8 mouse cellular contexts compared by ENCODE assay signal in genomic region chr19:9135512-9136331, GRCm38 (mm10). TPM values are rescaled to one million over a fixed set of nuclear protein-coding genes. Genes with fewer than 3 reads are reported as not detected.
A peak's percentile ranks its signal among the peaks of the same experiment; 100 is the strongest.
DNase-seq lines count a peak whose midpoint lies in the region; ATAC-seq and TF ChIP-seq lines count a peak whose summit lies in the region.

TSS of gene Asrgl1 (minus strand) at chr19:9135636.

- H3K4me3 ChIP-seq in CH12.LX (replicated peaks in 1 of 3; ENCODE audit: low read depth in 2 of 3, low read length in 2 of 3, poor library complexity in 1 of 3) = peak within 1 kb of the TSS; percentile 82 to 99 (median 90)
- H3K4me3 ChIP-seq in forebrain, embryonic 10.5 days = peak within 1 kb of the TSS; percentile 80
- H3K4me3 ChIP-seq in heart, embryonic 15.5 days = peak within 1 kb of the TSS; percentile 89
- H3K4me3 ChIP-seq in liver, embryonic 13.5 days (replicated peaks) = peak within 1 kb of the TSS; percentile 80
- peak within 1 kb of the TSS; percentile 62 for H3K4me3 ChIP-seq in stomach, embryonic 14.5 days (ENCODE audit: low read depth, low read length)

- peak in 1 of 2 experiments; percentile 51; a peak in 2 of 4 replicates for TF ChIP-seq CTCF in CH12.LX (conservative IDR thresholded peaks at IDR 0.05 in 1 of 2, IDR thresholded peaks at IDR 0.05 in 1 of 2; ENCODE audit: low read depth in 2 of 2, low read length in 2 of 2)

- 12% methylated on average over 31 of the region's 31 CpGs for WGBS in forebrain, embryonic 10.5 days
- WGBS in heart, embryonic 15.5 days = 11% methylated on average over 31 of the region's 31 CpGs
- 11% methylated on average over 31 of the region's 31 CpGs for WGBS in liver, embryonic 13.5 days (ENCODE audit: insufficient replicate concordance)
- 11% methylated on average over 31 of the region's 31 CpGs for WGBS in stomach, embryonic 14.5 days

- peak; percentile 96 for ATAC-seq in heart, embryonic 15.5 days (replicated peaks; ENCODE audit: insufficient number of reproducible peaks, insufficient read depth, low FRiP score, low read depth)
- peak; percentile 93 for ATAC-seq in liver, embryonic 13.5 days (ENCODE audit: low read depth)
- peak; percentile 96 for ATAC-seq in stomach, embryonic 14.5 days (ENCODE audit: insufficient number of reproducible peaks, insufficient read depth, low FRiP score, low read depth)

- peaks cover 8 to 43% of the 10 kb centered on the region in 2 experiments for H3K4me1 ChIP-seq in CH12.LX (ENCODE audit: control insufficient read depth in 1 of 2, insufficient read depth in 2 of 2)
- H3K4me1 ChIP-seq in forebrain, embryonic 10.5 days = peaks cover 25% of the 10 kb centered on the region
- peaks cover 20% of the 10 kb centered on the region for H3K4me1 ChIP-seq in heart, embryonic 15.5 days (replicated peaks)
- peaks cover 27% of the 10 kb centered on the region for H3K4me1 ChIP-seq in liver, embryonic 13.5 days (replicated peaks)
- 0 out of 2 replicates have a peak, but pooled peaks cover 2% of the 10 kb centered on the region for H3K4me1 ChIP-seq in stomach, embryonic 14.5 days (ENCODE audit: control insufficient read depth, insufficient read depth, low read length)

- H3K9me3 ChIP-seq in CH12.LX (replicated peaks; ENCODE audit: low read length) = no peaks in the 10 kb centered on the region
- H3K9me3 ChIP-seq in forebrain, embryonic 10.5 days = no peaks in the 10 kb centered on the region
- H3K9me3 ChIP-seq in heart, embryonic 15.5 days (replicated peaks) = no peaks in the 10 kb centered on the region
- no peaks in the 10 kb centered on the region for H3K9me3 ChIP-seq in liver, embryonic 13.5 days (replicated peaks)
- H3K9me3 ChIP-seq in stomach, embryonic 14.5 days (ENCODE audit: control insufficient read depth, low read depth, low read length) = no peaks in the 10 kb centered on the region

- peak within 1 kb of the TSS; percentile 100 for H3K4me2 ChIP-seq in CH12.LX (ENCODE audit: insufficient read depth, low read depth, poor library complexity, severe bottlenecking)
- peak within 1 kb of the TSS; percentile 98 for H3K4me2 ChIP-seq in heart, embryonic 15.5 days
- peak within 1 kb of the TSS; percentile 96 for H3K4me2 ChIP-seq in liver, embryonic 13.5 days
- H3K4me2 ChIP-seq in stomach, embryonic 14.5 days (replicated peaks; ENCODE audit: low read depth, low read length) = peak within 1 kb of the TSS; percentile 94

- no peaks in the 10 kb centered on the region for H3K27me3 ChIP-seq in CH12.LX (replicated peaks)
- no peaks in the 10 kb centered on the region for H3K27me3 ChIP-seq in forebrain, embryonic 10.5 days (ENCODE audit: poor library complexity, severe bottlenecking)
- H3K27me3 ChIP-seq in heart, embryonic 15.5 days = no peaks in the 10 kb centered on the region
- no peaks in the 10 kb centered on the region for H3K27me3 ChIP-seq in liver, embryonic 13.5 days
- H3K27me3 ChIP-seq in stomach, embryonic 14.5 days (ENCODE audit: control insufficient read depth, insufficient read depth, low read length) = no peaks in the 10 kb centered on the region

- TF ChIP-seq RAD21 in CH12.LX (IDR thresholded peaks at IDR 0.05; ENCODE audit: low read depth, low read length) = peak; percentile 31

- TF ChIP-seq EP300 in CH12.LX (IDR thresholded peaks at IDR 0.05; ENCODE audit: low read length) = no peak

- peak; percentile 90 for DNase-seq in CH12.LX (ENCODE audit: extremely low read depth)
- DNase-seq in c-Kit-positive CD71-negative TER-119-negative erythroid progenitor cells, embryonic 14.5 days (ENCODE audit: low read depth) = peak; percentile 84
- peak; percentile 87 for DNase-seq in forebrain, embryonic 10.5 days (ENCODE audit: extremely low spot score, low spot score)
- DNase-seq in kidney, postnatal 14 days = peak; percentile 93
- DNase-seq in liver, embryonic 13.5 days = peak; percentile 80
- DNase-seq in natural killer cell, adult 2 months (ENCODE audit: low spot score in 2 of 2) = peak; percentile 81 to 90

- in situ Hi-C loops in CH12.LX (cut with MboI; ENCODE audit: low pct_ligation_motif_present, low pct_unique_long_range_greater_than_20kb, low sequenced_read_pairs) = no loop called here

- dilution Hi-C loops in CH12.LX (cut with MboI; ENCODE audit: extremely low pct_ligation_motif_present, extremely low pct_unique_long_range_greater_than_20kb, low sequenced_read_pairs) = no loop called here

- peaks cover 7 to 20% of the 10 kb centered on the region in 2 experiments for H3K36me3 ChIP-seq in CH12.LX (replicated peaks in 1 of 2; ENCODE audit: control insufficient read depth in 1 of 2, insufficient read depth in 1 of 2, low read length in 1 of 2)
- H3K36me3 ChIP-seq in forebrain, embryonic 10.5 days (replicated peaks) = peaks cover 5% of the 10 kb centered on the region
- no peaks in the 10 kb centered on the region; the same call in 1 of the 2 replicates for H3K36me3 ChIP-seq in heart, embryonic 15.5 days
- H3K36me3 ChIP-seq in liver, embryonic 13.5 days = 0 out of 2 replicates have a peak, but pooled peaks cover 6% of the 10 kb centered on the region
- H3K36me3 ChIP-seq in stomach, embryonic 14.5 days (ENCODE audit: control insufficient read depth, insufficient read depth, low read length) = no peaks in the 10 kb centered on the region

- TF ChIP-seq POLR2A in CH12.LX (IDR thresholded peaks at IDR 0.05; ENCODE audit: low read depth, low read length) = peak; percentile 96

- H3K79me2 ChIP-seq in CH12.LX (replicated peaks; ENCODE audit: control insufficient read depth, extremely low read depth, insufficient read depth, poor library complexity, severe bottlenecking) = peaks cover 10% of the 10 kb centered on the region

- H3K27ac ChIP-seq in CH12.LX (ENCODE audit: insufficient read depth, low read depth) = 0 out of 2 replicates have a peak within 1 kb of the TSS, but pooled peaks have one; percentile 13
- H3K27ac ChIP-seq in forebrain, embryonic 10.5 days = peak within 1 kb of the TSS; percentile 88
- H3K27ac ChIP-seq in heart, embryonic 15.5 days = peak within 1 kb of the TSS; percentile 61; the same call in 1 of the 2 replicates
- H3K27ac ChIP-seq in liver, embryonic 13.5 days = peak within 1 kb of the TSS; percentile 50; the same call in 1 of the 2 replicates
- no peak within 1 kb of the TSS for H3K27ac ChIP-seq in stomach, embryonic 14.5 days (ENCODE audit: low read length)

- H3K9ac ChIP-seq in CH12.LX (ENCODE audit: insufficient read depth, low read depth) = peak within 1 kb of the TSS; percentile 87
- H3K9ac ChIP-seq in heart, embryonic 15.5 days = peak within 1 kb of the TSS; percentile 86
- peak within 1 kb of the TSS; percentile 85 for H3K9ac ChIP-seq in liver, embryonic 13.5 days
- peak within 1 kb of the TSS; percentile 47 for H3K9ac ChIP-seq in stomach, embryonic 14.5 days (replicated peaks; ENCODE audit: low read depth, low read length)

TF ChIP-seq in CH12.LX, 34 proteins besides CTCF, POLR2A, EP300 and RAD21 (continues in another document):
- no peak for TF ChIP-seq PAX5 (IDR thresholded peaks at IDR 0.05; ENCODE audit: low read length)
- TF ChIP-seq SIN3A (IDR thresholded peaks at IDR 0.05; ENCODE audit: low read length) = peak; percentile 89; the same call in 1 of the 2 replicates
- peak; percentile 68; the same call in 1 of the 2 replicates for TF ChIP-seq MYC (IDR thresholded peaks at IDR 0.05; ENCODE audit: low read depth, low read length)
- TF ChIP-seq BHLHE40 (IDR thresholded peaks at IDR 0.05; ENCODE audit: low read depth, low read length) = peak; percentile 23; the same call in 1 of the 2 replicates
- TF ChIP-seq MXI1 (IDR thresholded peaks at IDR 0.05; ENCODE audit: low read depth, low read length) = peak; percentile 100
- TF ChIP-seq TCF12 (IDR thresholded peaks at IDR 0.05; ENCODE audit: low read depth, low read length) = peak; percentile 89
- no peak for TF ChIP-seq ZC3H11A (IDR thresholded peaks at IDR 0.05; ENCODE audit: low read depth, low read length)
- no peak for TF ChIP-seq SMC3 (IDR thresholded peaks at IDR 0.05; ENCODE audit: low read depth, low read length)
- TF ChIP-seq USF2 (conservative IDR thresholded peaks at IDR 0.05; ENCODE audit: low read depth, low read length) = no peak
- peak; percentile 99 for TF ChIP-seq MAZ (IDR thresholded peaks at IDR 0.05; ENCODE audit: low read depth, low read length)
- TF ChIP-seq JUN (IDR thresholded peaks at IDR 0.05; ENCODE audit: insufficient read depth, low read depth, low read length) = no peak
- TF ChIP-seq UBTF (IDR thresholded peaks at IDR 0.05; ENCODE audit: low read depth, low read length) = no peak; the same call in 1 of the 2 replicates
- peak; percentile 17; the same call in 1 of the 2 replicates for TF ChIP-seq ZNF384 (IDR thresholded peaks at IDR 0.05; ENCODE audit: low read depth, low read length)
- peak; percentile 92 for TF ChIP-seq NRF1 (IDR thresholded peaks at IDR 0.05; ENCODE audit: low read depth, low read length)
- peak; percentile 87 for TF ChIP-seq ZMIZ1 (IDR thresholded peaks at IDR 0.05; ENCODE audit: low read depth, low read length)
- peak; percentile 78; the same call in 1 of the 2 replicates for TF ChIP-seq MEF2A (IDR thresholded peaks at IDR 0.05; ENCODE audit: borderline replicate concordance, low read depth, low read length)
- peak; percentile 70 for TF ChIP-seq HCFC1 (IDR thresholded peaks at IDR 0.05; ENCODE audit: low read depth, low read length)
- no peak for TF ChIP-seq USF1 (IDR thresholded peaks at IDR 0.05; ENCODE audit: low read depth, low read length)
- TF ChIP-seq CHD2 (IDR thresholded peaks at IDR 0.05; ENCODE audit: low read length) = 0 out of 2 replicates have a peak, but pooled peaks have one; percentile 27
- TF ChIP-seq POLR2AphosphoS2 (IDR thresholded peaks at IDR 0.05; ENCODE audit: low read depth, low read length) = peak; percentile 61; the same call in 1 of the 2 replicates
- TF ChIP-seq MAX (IDR thresholded peaks at IDR 0.05; ENCODE audit: low read length) = peak; percentile 83
- no peak; the same call in 1 of the 2 replicates for TF ChIP-seq RCOR1 (conservative IDR thresholded peaks at IDR 0.05; ENCODE audit: low read depth, low read length)
- TF ChIP-seq MAFK (IDR thresholded peaks at IDR 0.05; ENCODE audit: insufficient replicate concordance, low read length) = no peak
- no peak; the same call in 1 of the 2 replicates for TF ChIP-seq ETS1 (conservative IDR thresholded peaks at IDR 0.05; ENCODE audit: low read depth, low read length)
- no peak for TF ChIP-seq JUND (conservative IDR thresholded peaks at IDR 0.05; ENCODE audit: low read depth, low read length)

RNA-seq across cellular contexts. Expression of gene Asrgl1, which starts in this region (rescaled TPM):
- total RNA-seq in CH12.LX (2012; rRNA removed) (20.1 and 25.1 TPM in 2 replicates), CH12.LX (2014; rRNA removed) (15.4 and 15.6 TPM in 2 replicates)
- polyA plus RNA-seq in CH12.LX (2012; ENCODE audit: insufficient read length, low read depth) = 36.2 and 47.8 TPM in 2 replicates
- polyA plus RNA-seq in forebrain, embryonic 10.5 days (2016; fragmentation: Nextera tagmentation; extraction: Ambion mirVana) = 17.8 and 25.5 TPM in 2 replicates
- polyA plus RNA-seq in heart, embryonic 15.5 days (2015; fragmentation: Nextera tagmentation; extraction: Ambion mirVana) = 15.4 and 16.1 TPM in 2 replicates
- polyA plus RNA-seq in liver, embryonic 13.5 days (2015; fragmentation: Nextera tagmentation; extraction: Ambion mirVana) = 11.5 and 14.9 TPM in 2 replicates
- 9.3 and 15.2 TPM in 2 replicates for polyA plus RNA-seq in stomach, embryonic 14.5 days (2014; fragmentation: Nextera tagmentation; extraction: Ambion mirVana)
